ENCODE assay signal across 18 mouse cellular contexts in genomic region chr7:89316112-89316511, GRCm38 (mm10).
"Had no signal": no experiment of that assay in that cellular context is flagged by ENCODE, and none has a peak within 500 bp of the region (broad histone marks: within the 10 kb centered on the region; RNA-seq: fewer than 3 reads in every experiment).

No protein-coding gene starts in this region.

- H3K27ac ChIP-seq: midbrain, embryonic 10.5 days; midbrain, embryonic 12.5 days; neural tube, embryonic 13.5 days; neural tube, embryonic 15.5 days had no signal

- H3K4me1 ChIP-seq: midbrain, embryonic 10.5 days; midbrain, embryonic 12.5 days; neural tube, embryonic 13.5 days had no signal

- H3K36me3 ChIP-seq: midbrain, embryonic 12.5 days; neural tube, embryonic 13.5 days; neural tube, embryonic 15.5 days had no signal

- H3K9me3 ChIP-seq: midbrain, embryonic 10.5 days; neural tube, embryonic 15.5 days had no signal

- H3K27me3 ChIP-seq: midbrain, embryonic 12.5 days; neural tube, embryonic 13.5 days; neural tube, embryonic 15.5 days had no signal

- H3K9ac ChIP-seq: lung, embryonic 14.5 days; midbrain, embryonic 12.5 days; neural tube, embryonic 13.5 days; neural tube, embryonic 15.5 days had no signal

- DNase-seq: lung, embryonic 14.5 days; lung, postnatal 10 days; lung, postnatal 4 days; midbrain, embryonic 14.5 days; retina, postnatal 1 day; right cerebral cortex, adult 18-20 months; right cerebral cortex, postnatal 25 days; right cerebral cortex, postnatal 4 days; spleen, adult 18-20 months; thymus, adult 18-20 months; thymus, postnatal 14 days; thymus, postnatal 36 days had no signal

- ATAC-seq: midbrain, embryonic 16.5 days had no signal

- H3K4me3 ChIP-seq: midbrain, embryonic 10.5 days; midbrain, embryonic 12.5 days; myocyte; neural tube, embryonic 13.5 days; neural tube, embryonic 15.5 days had no signal

- H3K4me2 ChIP-seq: lung, embryonic 14.5 days; midbrain, embryonic 12.5 days; neural tube, embryonic 13.5 days; neural tube, embryonic 15.5 days had no signal
